In the genomic region with DNA sequence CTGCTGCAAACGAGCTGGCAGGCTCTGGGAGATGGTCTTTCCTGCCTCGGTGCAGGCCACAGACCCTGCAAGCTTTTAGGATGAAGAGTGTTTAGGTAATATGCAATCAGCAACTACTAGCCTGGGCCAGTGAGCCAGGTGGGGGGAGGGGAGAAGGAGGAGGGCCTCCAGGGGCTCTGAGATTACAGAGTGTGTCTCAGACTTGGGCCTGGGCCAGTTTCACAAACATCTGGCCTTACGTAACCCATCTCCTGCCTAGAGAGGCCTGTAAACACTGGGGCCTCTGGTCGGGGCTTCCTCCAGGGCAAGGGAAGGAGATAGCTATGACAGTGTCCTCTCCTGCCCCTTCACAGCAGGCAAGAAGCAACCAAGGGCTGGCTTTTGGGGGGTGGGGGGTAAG, we compare ENCODE assay signal across 8 mouse cellular contexts. TPM values are rescaled to one million over a fixed set of nuclear protein-coding genes. Genes with fewer than 3 reads are reported as not detected.
A peak's percentile ranks its signal among the peaks of the same experiment; 100 is the strongest.
DNase-seq lines count a peak whose midpoint lies in the region; ATAC-seq and TF ChIP-seq lines count a peak whose summit lies in the region.

No protein-coding gene starts in this region.

- peaks cover 14% of the 10 kb centered on the region; the same call in 1 of the 2 replicates for H3K4me1 ChIP-seq in bone marrow, adult 2 months (ENCODE audit: control insufficient read depth, insufficient read depth, low read length)
- H3K4me1 ChIP-seq in lung, adult 2 months (ENCODE audit: control insufficient read depth, insufficient read depth, low read length), result peaks cover 3% of the 10 kb centered on the region
- H3K4me1 ChIP-seq in small intestine, adult 2 months (ENCODE audit: control insufficient read depth, insufficient read depth, insufficient read length, low read length), result peaks cover 2% of the 10 kb centered on the region; the same call in 1 of the 2 replicates

- WGBS in bone marrow, adult 2 months, result 10% methylated on average over 4 of the region's 4 CpGs
- 10% methylated on average over 4 of the region's 4 CpGs for WGBS in lung, adult 2 months
- 18% methylated on average over 4 of the region's 4 CpGs for WGBS in small intestine, adult 2 months

- TF ChIP-seq POLR2A in bone marrow, adult 2 months (IDR thresholded peaks at IDR 0.05; ENCODE audit: borderline replicate concordance, control insufficient read depth, low read depth, low read length), result 0 out of 2 replicates have a peak, but pooled peaks have one; percentile 6
- 0 out of 2 replicates have a peak, but pooled peaks have one; percentile 10 for TF ChIP-seq POLR2A in lung, adult 2 months (IDR thresholded peaks at IDR 0.05; ENCODE audit: borderline replicate concordance, extremely low read depth, low read depth, low read length)
- no peak for TF ChIP-seq POLR2A in small intestine, adult 2 months (IDR thresholded peaks at IDR 0.05; ENCODE audit: low read depth, low read length)

- H3K36me3 ChIP-seq in C2C12 (ENCODE audit: control insufficient read depth, insufficient read depth), result no peaks in the 10 kb centered on the region
- H3K36me3 ChIP-seq in small intestine, adult 2 months (ENCODE audit: control insufficient read depth, insufficient read depth, low read length), result no peaks in the 10 kb centered on the region

- H3K27ac ChIP-seq in bone marrow, adult 2 months (ENCODE audit: control insufficient read depth, insufficient read depth, low read depth, low read length, poor library complexity), result peak overlapping the region; percentile 87
- H3K27ac ChIP-seq in small intestine, adult 2 months (ENCODE audit: insufficient read depth, low read depth, low read length), result 0 out of 2 replicates have a peak overlapping the region, but pooled peaks have one; percentile 28

- H3K4me3 ChIP-seq in C2C12 (ENCODE audit: insufficient read depth, poor library complexity, severe bottlenecking), result no peak overlapping the region
- no peak overlapping the region for H3K4me3 ChIP-seq in bone marrow, adult 2 months (replicated peaks; ENCODE audit: control insufficient read depth, low read depth, low read length)
- H3K4me3 ChIP-seq in lung, adult 2 months (replicated peaks; ENCODE audit: extremely low read depth, low read depth, low read length), result no peak overlapping the region
- no peak overlapping the region for H3K4me3 ChIP-seq in small intestine, adult 2 months (ENCODE audit: low read depth, low read length)

- no peaks in the 10 kb centered on the region for H3K79me3 ChIP-seq in C2C12 (ENCODE audit: low read depth)

- TF ChIP-seq CTCF in C2C12 (IDR thresholded peaks at IDR 0.05; ENCODE audit: control insufficient read depth, insufficient read depth, insufficient read length), result no peak
- TF ChIP-seq CTCF in bone marrow, adult 2 months (IDR thresholded peaks at IDR 0.05; ENCODE audit: control insufficient read depth, insufficient read depth, low read length), result no peak
- TF ChIP-seq CTCF in lung, adult 2 months (IDR thresholded peaks at IDR 0.05; ENCODE audit: insufficient read depth, low read length), result no peak
- TF ChIP-seq CTCF in small intestine, adult 2 months (IDR thresholded peaks at IDR 0.05; ENCODE audit: extremely low read depth, insufficient read length, insufficient replicate concordance, low read depth, low read length), result no peak

- peaks cover 48% of the 10 kb centered on the region for H3K27me3 ChIP-seq in C2C12 (ENCODE audit: control insufficient read depth, insufficient read depth, insufficient read length)
- H3K27me3 ChIP-seq in small intestine, adult 2 months (ENCODE audit: control insufficient read depth, insufficient read depth, low read length), result no peaks in the 10 kb centered on the region

- no peak for ATAC-seq in erythroid progenitor cell, adult 5-6 weeks (replicated peaks; ENCODE audit: low FRiP score, poor library complexity, severe bottlenecking)

- peak; percentile 78 to 92 for DNase-seq in gastrocnemius, postnatal 4 days (ENCODE audit: low spot score in 2 of 2)
- peak; percentile 33 for DNase-seq in kidney, adult 18-20 months
- DNase-seq in lung, adult 2 months, result peak; percentile 66
- DNase-seq in layer of hippocampus, adult 18-20 months (ENCODE audit: low spot score in 2 of 2), result no peak

- peaks cover 7% of the 10 kb centered on the region for H3K79me2 ChIP-seq in C2C12 (ENCODE audit: control insufficient read depth, insufficient read depth)

- H3ac ChIP-seq in C2C12 (ENCODE audit: control insufficient read depth, insufficient read length, low read depth), result no peak overlapping the region

TF ChIP-seq in C2C12, 6 proteins besides CTCF, POLR2A, EP300 and RAD21:
- TF ChIP-seq CEBPB (IDR thresholded peaks at IDR 0.05; ENCODE audit: low read depth) (peak; percentile 69), USF1 (IDR thresholded peaks at IDR 0.05; ENCODE audit: low read depth) (no peak)

RNA-seq across cellular contexts. Expression of a gene that starts 31.4 kb away (rescaled TPM):
- polyA plus RNA-seq in C2C12 (2012; fragmentation: generic; extraction: Trizol), result 35.7 TPM
- 17.0 and 32.9 TPM in 2 replicates for polyA plus RNA-seq in bone marrow, adult 2 months (2011; ENCODE audit: insufficient read depth, insufficient read length, low replicate concordance, missing spikeins)
- 10 to 100 TPM; 83.6 to 94.1 TPM for total RNA-seq in gastrocnemius, postnatal 4 days (2021)
- polyA plus RNA-seq in lung, adult 2 months (2012; rRNA removed), result 49.6 and 56.3 TPM in 2 replicates
- 43.3 and 123 TPM in 2 replicates for polyA plus RNA-seq in small intestine, adult 2 months (2012; rRNA removed)
- 40.7 and 72.8 TPM in 2 replicates for total RNA-seq in erythroid progenitor cell, adult 5-6 weeks (2015; ENCODE audit: low replicate concordance)
- 46.2 and 61.3 TPM in 2 replicates for total RNA-seq in erythroid progenitor cell, adult 5-6 weeks (2017; ENCODE audit: low replicate concordance)
- total RNA-seq in layer of hippocampus, adult 18-20 months (2021), result 1 to 10 TPM; 9.0 to 9.2 TPM

RNA-seq across cellular contexts. Expression of a gene that starts 44.1 kb away (rescaled TPM):
- polyA plus RNA-seq in C2C12 (2012; fragmentation: generic; extraction: Trizol), result 108 TPM
- 14.6 and 30.5 TPM in 2 replicates for polyA plus RNA-seq in bone marrow, adult 2 months (2011; ENCODE audit: insufficient read depth, insufficient read length, low replicate concordance, missing spikeins)
- total RNA-seq in gastrocnemius, postnatal 4 days (2021), result 10 to 100 TPM; 34.4 to 38.6 TPM
- polyA plus RNA-seq in lung, adult 2 months (2012; rRNA removed), result 15.2 and 16.4 TPM in 2 replicates
- polyA plus RNA-seq in small intestine, adult 2 months (2012; rRNA removed), result 7.3 and 11.7 TPM in 2 replicates
- 12.6 and 22.6 TPM in 2 replicates for total RNA-seq in erythroid progenitor cell, adult 5-6 weeks (2015; ENCODE audit: low replicate concordance)
- 6.8 and 11.2 TPM in 2 replicates for total RNA-seq in erythroid progenitor cell, adult 5-6 weeks (2017; ENCODE audit: low replicate concordance)
- 10 to 100 TPM; 36.2 to 37.5 TPM for total RNA-seq in layer of hippocampus, adult 18-20 months (2021)

RNA-seq across cellular contexts. Expression of a gene that starts 49.4 kb away (rescaled TPM):
- polyA plus RNA-seq in C2C12 (2012; fragmentation: generic; extraction: Trizol), result 111 TPM
- polyA plus RNA-seq in bone marrow, adult 2 months (2011; ENCODE audit: insufficient read depth, insufficient read length, low replicate concordance, missing spikeins), result 30.4 and 32.4 TPM in 2 replicates
- 100 to 1,000 TPM; 212 to 246 TPM for total RNA-seq in gastrocnemius, postnatal 4 days (2021)
- polyA plus RNA-seq in lung, adult 2 months (2012; rRNA removed), result 92.0 and 112 TPM in 2 replicates
- 120 and 218 TPM in 2 replicates for polyA plus RNA-seq in small intestine, adult 2 months (2012; rRNA removed)
- 13.7 and 21.4 TPM in 2 replicates for total RNA-seq in erythroid progenitor cell, adult 5-6 weeks (2015; ENCODE audit: low replicate concordance)
- total RNA-seq in erythroid progenitor cell, adult 5-6 weeks (2017; ENCODE audit: low replicate concordance), result 16.7 and 19.7 TPM in 2 replicates
- total RNA-seq in layer of hippocampus, adult 18-20 months (2021), result 10 to 100 TPM; 83.7 to 93.8 TPM

RNA-seq across cellular contexts. Expression of a gene that starts 52.4 kb away (rescaled TPM):
- polyA plus RNA-seq in C2C12 (2012; fragmentation: generic; extraction: Trizol), result 18,755 TPM
- 75.3 and 222 TPM in 2 replicates for polyA plus RNA-seq in bone marrow, adult 2 months (2011; ENCODE audit: insufficient read depth, insufficient read length, low replicate concordance, missing spikeins)
- 1,000 to 10,000 TPM; 1,203 to 1,363 TPM for total RNA-seq in gastrocnemius, postnatal 4 days (2021)
- 250 and 251 TPM in 2 replicates for polyA plus RNA-seq in lung, adult 2 months (2012; rRNA removed)
- polyA plus RNA-seq in small intestine, adult 2 months (2012; rRNA removed), result 51.7 and 77.0 TPM in 2 replicates
- 66.7 and 92.6 TPM in 2 replicates for total RNA-seq in erythroid progenitor cell, adult 5-6 weeks (2015; ENCODE audit: low replicate concordance)
- 67.5 and 70.4 TPM in 2 replicates for total RNA-seq in erythroid progenitor cell, adult 5-6 weeks (2017; ENCODE audit: low replicate concordance)
- 10 to 100 TPM; 23.8 to 27.0 TPM for total RNA-seq in layer of hippocampus, adult 18-20 months (2021)

Comparison
In these comparisons a context has a peak if more than half of its experiments do, and no peak if none do; other contexts are left out.
1. DNase-seq: peak in gastrocnemius, postnatal 4 days (2 of 2), kidney, adult 18-20 months (single experiment) and lung, adult 2 months (single experiment); none in layer of hippocampus, adult 18-20 months (0 of 2).